In the genomic region with DNA sequence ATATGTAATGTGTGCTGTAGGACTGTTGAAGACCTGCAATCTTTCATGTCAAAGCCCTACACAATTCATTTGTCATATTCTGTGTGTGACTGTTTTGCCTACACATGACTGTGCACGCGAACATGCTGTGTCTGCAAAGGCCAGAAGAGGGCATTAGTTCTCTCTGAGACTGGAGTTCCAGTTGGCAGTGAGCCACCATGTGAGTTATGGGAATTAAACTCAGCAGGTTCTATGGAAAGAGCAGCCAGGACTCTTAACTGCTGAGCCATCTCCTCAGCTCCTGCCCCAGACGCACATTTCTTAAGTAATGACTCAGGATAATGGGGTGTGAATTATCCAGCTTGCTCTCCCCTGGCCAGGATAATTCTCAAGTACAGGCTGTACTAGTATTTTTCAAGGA, we compare ENCODE assay signal across 10 mouse cellular contexts.
DNase-seq lines count a peak whose midpoint lies in the region; ATAC-seq and TF ChIP-seq lines count a peak whose summit lies in the region.
"Had no signal": no experiment of that assay in that cellular context is flagged by ENCODE, and none has a peak within 500 bp of the region (broad histone marks: within the 10 kb centered on the region; RNA-seq: fewer than 3 reads in every experiment).

No protein-coding gene starts in this region.

- no peaks in the 10 kb centered on the region for H3K4me1 ChIP-seq in liver, embryonic 11.5 days (replicated peaks; ENCODE audit: control insufficient read depth, insufficient read depth, low read length)
- no peaks in the 10 kb centered on the region; the same call in 1 of the 2 replicates for H3K4me1 ChIP-seq in cerebellum, adult 2 months (ENCODE audit: control insufficient read depth, insufficient read depth, low read length)
- H3K4me1 ChIP-seq in limb, embryonic 13.5 days, result 0 out of 2 replicates have a peak, but pooled peaks cover 4% of the 10 kb centered on the region
- H3K4me1 ChIP-seq: stomach, embryonic 15.5 days had no signal

- no peak overlapping the region for H3K4me3 ChIP-seq in liver, embryonic 11.5 days (ENCODE audit: low read depth, low read length)
- no peak overlapping the region for H3K4me3 ChIP-seq in cerebellum, adult 2 months (replicated peaks; ENCODE audit: insufficient read depth, low read depth, low read length)
- no peak overlapping the region for H3K4me3 ChIP-seq in limb, embryonic 13.5 days
- H3K4me3 ChIP-seq: stomach, embryonic 15.5 days had no signal

- H3K27ac ChIP-seq in liver, embryonic 11.5 days (ENCODE audit: low read depth, low read length), result no peak overlapping the region
- H3K27ac ChIP-seq in cerebellum, adult 2 months (ENCODE audit: insufficient read depth, low read length), result no peak overlapping the region
- no peak overlapping the region for H3K27ac ChIP-seq in limb, embryonic 13.5 days
- H3K27ac ChIP-seq: liver, embryonic 14.5 days; stomach, embryonic 15.5 days had no signal

- WGBS in liver, embryonic 11.5 days, result 65% methylated on average over 3 of the region's 3 CpGs
- 30% methylated on average over 3 of the region's 3 CpGs for WGBS in cerebellum, adult 2 months
- 47% methylated on average over 3 of the region's 3 CpGs for WGBS in limb, embryonic 13.5 days

- H3K4me2 ChIP-seq in liver, embryonic 11.5 days, result no peak overlapping the region
- H3K4me2 ChIP-seq in limb, embryonic 13.5 days (replicated peaks), result no peak overlapping the region
- H3K4me2 ChIP-seq: stomach, embryonic 15.5 days had no signal

- peak; percentile 82 for TF ChIP-seq CTCF in cerebellum, adult 2 months (IDR thresholded peaks at IDR 0.05; ENCODE audit: borderline replicate concordance, insufficient read depth, low read depth, low read length)

- H3K9ac ChIP-seq in liver, embryonic 11.5 days (ENCODE audit: low read depth, low read length), result no peak overlapping the region
- H3K9ac ChIP-seq in limb, embryonic 13.5 days, result no peak overlapping the region
- H3K9ac ChIP-seq: liver, embryonic 14.5 days; stomach, embryonic 15.5 days had no signal

- no peak for ATAC-seq in liver, embryonic 11.5 days (replicated peaks; ENCODE audit: low FRiP score)
- peak; percentile 44; the same call in 1 of the 2 replicates for ATAC-seq in limb, embryonic 13.5 days (ENCODE audit: low FRiP score, low read depth)
- no peak for ATAC-seq in erythroid progenitor cell, adult 5-6 weeks (replicated peaks; ENCODE audit: low FRiP score, poor library complexity, severe bottlenecking)

- H3K9me3 ChIP-seq in liver, embryonic 11.5 days (ENCODE audit: control insufficient read depth, low read length), result no peaks in the 10 kb centered on the region
- no peaks in the 10 kb centered on the region for H3K9me3 ChIP-seq in limb, embryonic 13.5 days
- H3K9me3 ChIP-seq: stomach, embryonic 15.5 days had no signal

- H3K36me3 ChIP-seq in liver, embryonic 11.5 days (ENCODE audit: control insufficient read depth, insufficient read depth, low read length), result no peaks in the 10 kb centered on the region
- no peaks in the 10 kb centered on the region for H3K36me3 ChIP-seq in limb, embryonic 13.5 days
- H3K36me3 ChIP-seq: stomach, embryonic 15.5 days had no signal

- DNase-seq in liver (peak; percentile 14), WW6 (ENCODE audit: low read depth, low spot score) (peak; percentile 9)
- DNase-seq in liver, embryonic 11.5 days (ENCODE audit: low spot score), result no peak
- DNase-seq in cerebellum, adult 2 months, result peak; percentile 68 to 79
- DNase-seq in induced T-regulatory cell, adult 2 months (ENCODE audit: low read depth), result peak; percentile 10
- DNase-seq in right cerebral cortex, postnatal 4 days, result peak; percentile 37

- TF ChIP-seq POLR2A in cerebellum, adult 2 months (IDR thresholded peaks at IDR 0.05; ENCODE audit: borderline replicate concordance, insufficient read depth, low read length), result no peak

- no peaks in the 10 kb centered on the region for H3K27me3 ChIP-seq in liver, embryonic 11.5 days (replicated peaks; ENCODE audit: control insufficient read depth, insufficient read depth, low read length)
- no peaks in the 10 kb centered on the region for H3K27me3 ChIP-seq in cerebellum, adult 2 months (ENCODE audit: control insufficient read depth, insufficient read depth, low read length)
- H3K27me3 ChIP-seq in limb, embryonic 13.5 days, result no peaks in the 10 kb centered on the region
- H3K27me3 ChIP-seq: stomach, embryonic 15.5 days had no signal
